Mouse (Mus musculus) intestine, embryonic 14.5 days (tissue): ENCODE data around the gene Pih1d1. TPM values are rescaled to one million over a fixed set of nuclear protein-coding genes. Genes with fewer than 3 reads are reported as not detected.
A peak's percentile ranks its signal among the peaks of the same experiment; 100 is the strongest.

ENCODE experiments used
- ATAC-seq: fragments of 200-750 bp; cut with Nextera tagmentation; replicated peaks from 2 replicates; pipeline ENCODE4 v1.8.0; 2017; ENCODE audit warnings: low read depth, moderate number of reproducible peaks, moderate TSS enrichment, moderate library complexity; ENCODE audit not compliant: low FRiP score, low TSS enrichment
- DNase-seq: peaks from one replicate; pipeline ENCODE4 v3.0.0-alpha.2; 2018; ENCODE audit warnings: low spot score
- H3K27ac ChIP-seq: fragments of 300-500 bp; sonication (generic); 2 replicates; pipeline ENCODE4 v1.5.1; 2014; ENCODE audit warnings: low read depth, mild to moderate bottlenecking, control low read depth
- H3K27me3 ChIP-seq: fragments of 300-500 bp; sonication (generic); replicated peaks from 2 replicates; pipeline ENCODE4 v1.6.1; 2014; ENCODE audit warnings: low read length, control low read depth; ENCODE audit not compliant: control insufficient read depth, insufficient read depth
- H3K36me3 ChIP-seq: fragments of 300-500 bp; sonication (generic); 2 replicates; pipeline ENCODE4 v1.6.1; 2014; ENCODE audit warnings: low read length, control low read depth; ENCODE audit not compliant: control insufficient read depth, insufficient read depth
- H3K4me1 ChIP-seq: fragments of 300-500 bp; sonication (generic); replicated peaks from 2 replicates; pipeline ENCODE4 v1.6.1; 2014; ENCODE audit warnings: low read length, control low read depth, mixed read lengths; ENCODE audit not compliant: control insufficient read depth, insufficient read depth
- H3K4me2 ChIP-seq: fragments of 300-500 bp; sonication (generic); 2 replicates; pipeline ENCODE4 v1.6.1; 2014; ENCODE audit warnings: low read length
- H3K4me3 ChIP-seq: fragments of 300-500 bp; sonication (generic); 2 replicates; pipeline ENCODE4 v1.5.1; 2014; ENCODE audit warnings: low read depth, low read length, control low read depth, mixed read lengths
- H3K9ac ChIP-seq: fragments of 300-500 bp; sonication (generic); 2 replicates; pipeline ENCODE4 v1.6.1; 2014; ENCODE audit warnings: mild to moderate bottlenecking, low read length
- H3K9me3 ChIP-seq: fragments of 300-500 bp; sonication (generic); 2 replicates; pipeline ENCODE4 v1.6.1; 2016; ENCODE audit warnings: low read length, control low read depth; ENCODE audit not compliant: control insufficient read depth
- WGBS: fragments of 180-500 bp; shearing (Covaris S2); extraction: QIAGEN DNeasy Blood & Tissue Kit; methylation state at CpG from one replicate; pipeline ENCODE4 v1.1.7; 2014; 5-methylcytosine and 5-hydroxymethylcytosine counted together
- polyA plus RNA-seq: library from polyadenylated mRNA; unstranded; fragments of >200 nt; fragmentation: Nextera tagmentation; extraction: Ambion mirVana; gene quantifications from 2 replicates; pipeline ENCODE4 v1.2.1, GENCODE M21; 2014

The Pih1d1 gene
- polyA plus RNA-seq, 1 experiment from 2014 or later: 108 TPM

DNA sequence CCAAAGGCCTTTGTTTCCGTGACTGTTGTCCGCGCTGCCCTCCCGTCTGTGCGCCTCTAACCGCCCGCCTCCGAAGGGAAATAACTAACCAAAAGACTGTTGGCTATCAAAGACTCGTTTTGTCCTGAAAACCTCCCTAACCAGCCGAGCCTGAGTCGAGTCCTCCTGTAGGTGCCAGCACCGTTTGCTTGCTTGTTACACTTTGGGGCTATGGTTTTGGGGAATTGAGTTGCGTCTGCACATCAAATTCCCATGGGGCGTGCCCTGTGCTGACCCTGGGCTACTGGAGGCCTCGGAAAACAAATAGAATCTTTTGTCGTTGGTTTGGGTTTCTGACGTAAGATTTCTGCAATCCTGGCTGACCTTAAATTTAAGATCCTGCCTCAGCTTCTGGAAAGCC lies 24.8 kb upstream of the Pih1d1 start:
- ATAC-seq (no peak; the same call in 1 of the 2 replicates), DNase-seq (no peak)
- Histone ChIP-seq H3K4me2 (peak overlapping the region; percentile 97), H3K27ac (peak overlapping the region; percentile 76), H3K9me3 (no peaks in the 10 kb centered on the region), H3K4me1 (peaks cover 23% of the 10 kb centered on the region), H3K9ac (peak overlapping the region; percentile 60), H3K4me3 (peak overlapping the region; percentile 50), H3K27me3 (no peaks in the 10 kb centered on the region), H3K36me3 (peaks cover 29% of the 10 kb centered on the region)
- WGBS: under 1% methylated on average over 17 of the region's 17 CpGs

DNA sequence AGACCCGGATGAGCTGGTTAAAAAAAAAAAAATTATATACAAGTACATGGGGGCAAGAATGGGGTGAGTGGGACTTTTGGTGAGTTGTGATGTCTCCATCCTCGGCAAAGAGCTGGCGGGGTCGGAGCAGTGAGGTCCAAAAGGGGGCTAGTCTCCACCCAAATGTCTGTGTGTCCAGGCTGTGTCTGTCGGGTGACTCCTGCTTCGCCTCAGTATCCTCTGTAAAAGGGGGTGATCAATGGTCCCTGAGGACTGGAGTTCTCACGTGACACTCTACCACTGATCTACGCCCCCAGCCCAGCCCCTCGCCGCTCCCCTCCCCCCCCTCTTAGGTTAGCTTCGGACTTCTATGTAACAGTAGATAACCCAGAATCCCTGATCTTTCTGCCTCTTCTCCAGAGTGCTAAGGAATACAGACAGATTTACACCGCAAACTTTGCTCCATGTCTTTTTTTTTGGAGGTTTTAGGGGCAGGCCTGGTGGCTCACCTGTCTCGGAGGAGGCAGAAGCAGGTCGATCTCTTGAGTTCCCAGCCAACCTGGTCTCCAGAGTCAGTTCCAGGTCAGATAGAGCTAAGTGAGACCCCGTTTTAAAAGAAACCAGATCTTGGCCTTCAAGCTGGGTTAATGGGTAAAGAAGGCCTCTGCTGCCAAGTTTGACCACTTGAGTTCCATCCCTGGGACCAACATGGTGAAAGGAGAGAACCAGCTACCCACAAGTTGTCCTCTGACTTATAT lies 24.2 kb upstream of the Pih1d1 start:
- Histone ChIP-seq H3K4me1 (peaks cover 21% of the 10 kb centered on the region), H3K9me3 (no peaks in the 10 kb centered on the region), H3K4me3 (peak overlapping the region; percentile 50), H3K36me3 (peaks cover 29% of the 10 kb centered on the region), H3K9ac (peak overlapping the region; percentile 60), H3K4me2 (peak overlapping the region; percentile 97), H3K27me3 (no peaks in the 10 kb centered on the region), H3K27ac (peak overlapping the region; percentile 76; the same call in 1 of the 2 replicates)
- DNase-seq (no peak), ATAC-seq (no peak)
- WGBS: 62% methylated on average over 15 of the region's 15 CpGs

DNA sequence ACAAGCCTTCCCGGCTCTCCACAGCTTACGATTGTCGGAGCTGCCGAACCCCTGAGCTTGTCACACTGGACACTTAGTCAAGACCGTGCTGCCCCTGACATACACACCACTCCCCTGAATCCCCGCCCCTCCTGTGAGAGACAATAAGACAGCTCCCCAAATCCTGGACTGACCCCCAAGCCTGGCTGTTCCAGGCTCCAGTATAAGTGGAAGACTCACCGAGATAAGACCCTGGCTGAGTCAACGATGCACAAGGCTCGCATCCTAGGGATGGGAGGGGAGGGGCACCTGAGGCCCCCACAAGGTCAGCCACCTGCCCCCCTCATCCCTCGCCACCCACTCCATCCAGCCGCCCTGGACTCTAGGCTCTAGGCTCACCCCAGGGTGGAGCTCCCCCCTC lies 22.3 kb upstream of the Pih1d1 start:
- Histone ChIP-seq H3K9me3 (no peaks in the 10 kb centered on the region), H3K9ac (no peak overlapping the region), H3K4me1 (peaks cover 14% of the 10 kb centered on the region), H3K4me3 (no peak overlapping the region), H3K4me2 (no peak overlapping the region), H3K36me3 (peaks cover 10% of the 10 kb centered on the region), H3K27ac (no peak overlapping the region), H3K27me3 (no peaks in the 10 kb centered on the region)
- DNase-seq (no peak), ATAC-seq (no peak)
- 72% methylated on average over 11 of the region's 11 CpGs for WGBS

DNA sequence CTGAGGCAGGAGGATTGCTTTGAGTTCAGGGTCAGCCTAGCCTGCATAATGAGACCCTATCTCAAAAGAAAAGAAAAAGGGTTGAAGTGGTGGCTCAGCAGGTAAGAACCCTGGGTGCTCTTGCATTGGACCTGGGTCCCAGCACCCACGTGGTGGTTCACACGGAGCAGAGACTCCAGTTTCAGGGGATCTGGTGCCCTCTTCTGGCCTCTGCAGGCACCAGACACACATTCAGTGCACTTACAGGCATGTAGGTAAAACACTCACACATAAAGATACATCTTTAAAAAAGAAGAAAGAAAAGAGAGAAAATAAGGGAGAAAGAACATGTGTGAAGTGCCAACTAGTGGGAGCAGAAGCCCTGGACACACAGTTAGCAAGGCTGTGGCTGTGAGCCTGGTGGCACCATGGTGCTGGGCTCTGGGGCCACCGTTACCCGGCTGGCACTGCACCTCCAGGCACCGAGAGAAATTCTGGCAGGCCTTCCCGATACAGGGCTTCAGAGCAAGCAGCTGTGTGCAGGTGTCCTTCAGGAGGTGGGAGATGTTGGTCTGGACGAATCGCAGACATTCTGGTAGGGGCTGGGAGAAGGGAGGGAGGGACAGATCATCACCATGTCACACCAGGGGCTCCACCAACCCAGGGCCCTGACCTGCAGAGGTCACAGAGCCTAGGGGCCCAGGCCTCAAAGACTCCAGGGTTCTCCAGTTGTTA lies 20.5 kb upstream of the Pih1d1 start:
- WGBS: 73% methylated on average over 8 of the region's 8 CpGs
- Histone ChIP-seq H3K4me2 (no peak overlapping the region), H3K9ac (no peak overlapping the region), H3K4me3 (no peak overlapping the region), H3K36me3 (no peaks in the 10 kb centered on the region), H3K4me1 (peaks cover 8% of the 10 kb centered on the region), H3K9me3 (no peaks in the 10 kb centered on the region), H3K27ac (no peak overlapping the region), H3K27me3 (no peaks in the 10 kb centered on the region)
- ATAC-seq (no peak), DNase-seq (no peak)

DNA sequence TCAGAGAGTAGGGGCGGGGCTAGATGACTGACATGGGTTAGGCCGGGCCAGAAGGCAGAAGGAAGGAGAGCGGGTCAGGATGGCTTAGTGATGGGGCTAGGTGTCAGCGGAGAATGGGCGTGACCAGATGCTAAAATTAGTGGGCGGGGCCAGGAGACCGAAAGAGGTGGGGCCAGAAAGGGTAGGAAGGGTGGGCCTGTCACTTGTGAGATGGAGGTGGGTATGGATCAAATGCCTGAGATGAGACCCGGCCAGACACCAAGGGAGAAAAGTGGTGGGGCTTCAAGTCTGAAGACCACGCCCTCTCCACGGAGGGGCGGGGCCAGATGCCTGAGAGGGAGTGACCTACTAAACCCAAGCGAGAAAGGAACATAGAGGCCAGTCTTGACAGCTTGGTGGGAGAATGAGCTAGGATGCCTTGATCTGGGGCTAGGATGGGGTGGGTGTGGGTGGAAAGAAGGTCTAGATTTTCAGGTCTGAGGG lies 19.5 kb upstream of the Pih1d1 start:
- H3K9me3 ChIP-seq: no peaks in the 10 kb centered on the region
- no peak overlapping the region for H3K9ac ChIP-seq
- H3K27me3 ChIP-seq: no peaks in the 10 kb centered on the region
- ATAC-seq (peak; percentile 24; the same call in 1 of the 2 replicates), DNase-seq (no peak)
- peaks cover 5% of the 10 kb centered on the region for H3K4me1 ChIP-seq
- H3K4me3 ChIP-seq: no peak overlapping the region
- H3K4me2 ChIP-seq: no peak overlapping the region
- no peak overlapping the region for H3K27ac ChIP-seq
- WGBS: 14% methylated on average over 12 of the region's 12 CpGs
- no peaks in the 10 kb centered on the region for H3K36me3 ChIP-seq

DNA sequence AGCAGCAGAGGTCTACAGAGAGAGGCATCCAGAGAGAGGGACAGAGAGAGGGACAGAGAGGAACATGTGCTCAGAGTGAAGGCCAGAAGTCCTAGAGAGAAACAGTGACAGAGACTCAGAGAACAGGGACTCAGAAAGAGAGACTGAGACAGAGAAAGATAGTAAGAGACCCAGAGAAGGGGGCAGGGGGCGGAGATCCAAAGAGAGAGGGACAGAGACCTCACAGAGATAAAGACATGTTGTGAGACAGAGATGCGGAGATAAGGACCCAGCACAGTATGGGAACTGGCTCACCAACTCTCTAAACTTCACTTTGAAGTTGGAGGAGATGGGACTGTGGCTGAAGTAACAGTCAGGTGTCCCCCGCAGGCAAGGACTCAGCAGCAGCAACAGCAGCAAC lies 18.7 kb upstream of the Pih1d1 start:
- Histone ChIP-seq H3K4me3 (peak overlapping the region; percentile 57; the same call in 1 of the 2 replicates), H3K4me2 (peak overlapping the region; percentile 68), H3K4me1 (no peaks in the 10 kb centered on the region), H3K9ac (peak overlapping the region; percentile 52), H3K9me3 (no peaks in the 10 kb centered on the region), H3K27me3 (no peaks in the 10 kb centered on the region), H3K36me3 (no peaks in the 10 kb centered on the region), H3K27ac (no peak overlapping the region)
- DNase-seq (no peak), ATAC-seq (no peak)
- 73% methylated on average over 3 of the region's 3 CpGs for WGBS

DNA sequence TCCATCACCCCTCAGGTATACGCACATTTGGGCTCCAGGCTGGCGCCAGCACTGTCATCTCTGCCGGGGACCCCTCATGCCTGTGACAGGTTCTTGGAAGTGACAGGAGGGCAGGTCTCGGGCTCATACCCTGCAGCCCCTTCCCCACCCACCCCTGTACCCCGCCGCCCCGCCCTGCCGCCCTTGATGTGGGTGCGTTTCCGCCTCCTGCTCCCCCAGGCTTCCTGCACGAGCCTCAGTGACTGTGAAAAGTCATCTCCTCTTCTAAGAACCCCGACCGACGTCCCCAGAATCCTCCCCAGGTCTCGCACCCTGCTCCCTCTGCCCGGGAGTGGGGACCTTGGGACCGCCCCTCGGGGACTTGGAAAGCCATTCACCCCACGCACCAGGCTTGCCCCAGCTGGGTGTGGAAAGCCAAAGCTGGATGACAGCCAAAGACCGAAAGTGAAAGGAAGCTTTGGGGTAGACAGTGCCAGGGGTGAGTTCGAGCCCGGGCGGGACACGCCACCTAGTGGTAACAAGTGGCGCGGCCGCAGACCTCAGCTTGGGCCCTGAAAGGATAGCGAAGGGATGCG lies 18.0 kb upstream of the Pih1d1 start, which contains the start of the genes Gm45713 and Flt3l:
Gm45713 (minus strand) TSS at position 239 of the 575 bp plus-strand sequence.
Flt3l (minus strand) TSS at position 440 of the 575 bp plus-strand sequence.
- WGBS: 3% methylated on average over 29 of the region's 29 CpGs
- H3K4me2 ChIP-seq: peak within 1 kb of the TSS; percentile 68
- H3K27ac ChIP-seq: no peak within 1 kb of the TSS
- H3K4me1 ChIP-seq: no peaks in the 10 kb centered on the region
- H3K4me3 ChIP-seq: peak within 1 kb of the TSS; percentile 57
- DNase-seq: peak; percentile 95
- H3K27me3 ChIP-seq: no peaks in the 10 kb centered on the region
- no peaks in the 10 kb centered on the region for H3K9me3 ChIP-seq
- H3K9ac ChIP-seq: peak within 1 kb of the TSS; percentile 52
- ATAC-seq: peak; percentile 84
- no peaks in the 10 kb centered on the region; the same call in 1 of the 2 replicates for H3K36me3 ChIP-seq

DNA sequence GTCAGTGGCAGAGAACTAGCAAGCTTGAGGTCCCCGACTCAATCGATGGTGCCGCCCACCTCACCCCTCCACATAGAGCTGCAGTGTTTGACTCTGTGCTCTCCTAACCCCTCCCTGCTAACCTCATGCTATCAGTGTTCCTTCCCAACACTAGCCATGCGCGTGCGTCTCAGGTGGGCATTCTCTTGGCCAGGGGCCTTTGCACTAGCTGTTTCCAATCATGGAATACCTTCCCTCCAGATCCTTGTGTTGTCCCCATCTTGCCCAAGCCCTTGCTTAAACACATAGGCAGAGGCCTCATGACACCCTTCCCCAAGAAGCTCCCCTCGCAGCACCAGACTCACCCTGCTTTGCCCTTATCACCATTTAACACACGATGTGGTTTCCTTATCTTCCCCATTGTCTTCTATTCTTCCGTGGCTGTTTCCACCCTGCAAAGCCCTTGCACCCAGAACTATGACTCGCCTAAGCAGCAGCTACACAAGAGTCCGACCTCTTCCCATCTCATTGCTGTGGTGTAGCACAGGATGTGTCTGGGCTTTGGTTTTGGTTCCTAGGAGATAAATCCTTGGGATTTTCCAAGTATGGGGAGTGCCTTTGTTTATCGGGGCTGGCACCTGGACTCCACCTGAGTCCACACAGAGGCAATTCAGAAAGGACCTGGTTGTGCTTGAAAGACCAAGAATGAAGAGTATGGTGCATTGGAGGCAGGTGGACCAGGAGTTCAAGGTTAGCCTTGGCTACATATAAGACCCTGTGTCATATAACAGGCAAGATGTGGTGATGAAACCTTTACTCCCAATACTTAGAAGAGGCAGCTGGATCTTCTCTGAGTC lies 16.7 kb upstream of the Pih1d1 start:
- no peak overlapping the region for H3K4me2 ChIP-seq
- peaks cover 10% of the 10 kb centered on the region for H3K36me3 ChIP-seq
- H3K4me1 ChIP-seq: no peaks in the 10 kb centered on the region
- H3K27me3 ChIP-seq: no peaks in the 10 kb centered on the region
- 72% methylated on average over 12 of the region's 12 CpGs for WGBS
- H3K9ac ChIP-seq: no peak overlapping the region
- no peak for DNase-seq
- H3K9me3 ChIP-seq: no peaks in the 10 kb centered on the region
- no peak for ATAC-seq
- H3K27ac ChIP-seq: no peak overlapping the region
- no peak overlapping the region for H3K4me3 ChIP-seq
